Mouse (Mus musculus) right cerebral cortex, postnatal 10 days (tissue): ENCODE results near the gene Dbndd2.

Source experiments
- DNase-seq, 2 experiments: peaks; one replicate each; pipeline ENCODE4 v3.0.0; 2021; ENCODE audit warnings: low spot score in 2 of 2

Dbndd2 gene

GRCm38 (mm10) chr2:164485681-164486257 lies at the start of gene Dbndd2:
TSS of gene Dbndd2 (plus strand) at chr2:164486106.
- DNase-seq: no peak

GRCm38 (mm10) chr2:164436215-164436913 lies 49.5 kb upstream of the Dbndd2 start:
- DNase-seq: peak; percentile 53 to 69

- DNase-seq: no peak
Observed at GRCm38 (mm10) chr2:164436961-164437360, 48.9 kb upstream of the Dbndd2 start.

- no peak for DNase-seq
Observed at GRCm38 (mm10) chr2:164437710-164438109, 48.2 kb upstream of the Dbndd2 start.

GRCm38 (mm10) chr2:164438257-164438656 lies 47.6 kb upstream of the Dbndd2 start:
- no peak for DNase-seq

- peak; percentile 60 to 64 for DNase-seq
Observed at GRCm38 (mm10) chr2:164439001-164439421, 46.9 kb upstream of the Dbndd2 start.

- DNase-seq: no peak
Observed at GRCm38 (mm10) chr2:164440314-164440713, 45.6 kb upstream of the Dbndd2 start.

GRCm38 (mm10) chr2:164441155-164441554 lies 44.8 kb upstream of the Dbndd2 start:
- no peak for DNase-seq

- DNase-seq: no peak
Observed at GRCm38 (mm10) chr2:164441731-164442130, 44.2 kb upstream of the Dbndd2 start.

GRCm38 (mm10) chr2:164442315-164443050 lies 43.4 kb upstream of the Dbndd2 start:
- DNase-seq: no peak

GRCm38 (mm10) chr2:164443051-164443437 lies 42.9 kb upstream of the Dbndd2 start:
- DNase-seq: peak; percentile 78

- no peak for DNase-seq
Observed at GRCm38 (mm10) chr2:164443460-164444000, 42.4 kb upstream of the Dbndd2 start, which contains the start of gene Sdc4. TSS of gene Sdc4 (minus strand) at chr2:164443887.

- DNase-seq: no peak
Observed at GRCm38 (mm10) chr2:164444701-164445100, 41.2 kb upstream of the Dbndd2 start.

GRCm38 (mm10) chr2:164445399-164446085 lies 40.4 kb upstream of the Dbndd2 start:
- no peak for DNase-seq

GRCm38 (mm10) chr2:164446086-164446469 lies 39.8 kb upstream of the Dbndd2 start:
- no peak for DNase-seq

- DNase-seq: no peak
Observed at GRCm38 (mm10) chr2:164448140-164448539, 37.8 kb upstream of the Dbndd2 start.

GRCm38 (mm10) chr2:164448921-164449320 lies 37.0 kb upstream of the Dbndd2 start:
- no peak for DNase-seq

- no peak for DNase-seq
Observed at GRCm38 (mm10) chr2:164449341-164450042, 36.4 kb upstream of the Dbndd2 start.

- no peak for DNase-seq
Observed at GRCm38 (mm10) chr2:164452000-164452676, 33.8 kb upstream of the Dbndd2 start.

- no peak for DNase-seq
Observed at GRCm38 (mm10) chr2:164453047-164453757, 32.7 kb upstream of the Dbndd2 start.
